Mouse (Mus musculus): Measurements from ENCODE around the gene Txlna. TPM values are rescaled to one million over a fixed set of nuclear protein-coding genes. Genes with fewer than 3 reads are reported as not detected.

Gene Txlna
- total RNA-seq, 1 experiment from 2014 or later: 41.5 TPM

DNA sequence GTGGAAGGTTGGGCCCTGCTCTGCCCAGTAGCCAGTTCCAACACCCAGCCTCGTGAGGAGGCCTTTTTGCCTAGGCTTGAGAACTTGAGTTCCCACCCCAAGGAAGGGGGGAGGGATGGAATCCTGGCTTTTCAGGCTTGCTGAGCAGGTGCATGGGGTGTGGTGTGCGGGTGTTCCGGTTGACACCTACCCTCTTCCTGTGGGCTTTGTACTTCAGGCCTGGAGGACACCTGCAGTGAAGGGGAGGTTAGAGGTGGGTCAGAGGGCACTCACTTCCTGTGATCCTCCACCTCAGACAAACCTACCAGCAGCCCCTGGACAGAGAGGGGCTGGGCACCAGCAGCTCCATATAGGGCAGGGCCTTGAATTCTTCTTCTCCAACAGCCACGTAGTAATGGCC, 30.8 kb downstream of the Txlna start:
- no peak for ATAC-seq (ENCODE audit: extremely low read depth, insufficient number of reproducible peaks, low FRiP score, poor library complexity, severe bottlenecking)

DNA sequence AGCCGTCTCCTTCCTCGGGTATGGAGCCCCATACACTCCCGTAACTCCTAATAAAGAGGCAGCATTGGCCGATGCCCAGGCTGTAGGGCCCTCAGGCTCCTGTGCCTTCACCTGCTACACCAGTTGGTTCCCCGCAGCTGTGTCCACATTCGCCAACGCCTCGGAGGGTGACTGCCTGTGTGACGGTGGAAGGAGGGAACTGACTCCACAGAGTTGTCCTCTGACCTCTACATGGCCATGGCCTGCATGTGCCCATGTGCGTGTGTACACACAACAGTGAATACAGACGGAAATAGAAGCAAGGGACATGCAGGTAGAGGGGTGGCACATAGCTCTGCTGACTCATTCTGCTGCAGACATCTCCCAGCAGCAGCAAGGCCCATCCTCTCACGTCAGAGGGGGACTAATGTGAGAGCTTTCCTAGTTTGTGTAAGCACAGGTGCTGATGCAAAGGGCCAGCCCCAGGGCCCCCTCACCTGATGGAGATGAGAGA, 31.7 kb downstream of the Txlna start:
- ATAC-seq (ENCODE audit: extremely low read depth, insufficient number of reproducible peaks, low FRiP score, poor library complexity, severe bottlenecking): no peak

DNA sequence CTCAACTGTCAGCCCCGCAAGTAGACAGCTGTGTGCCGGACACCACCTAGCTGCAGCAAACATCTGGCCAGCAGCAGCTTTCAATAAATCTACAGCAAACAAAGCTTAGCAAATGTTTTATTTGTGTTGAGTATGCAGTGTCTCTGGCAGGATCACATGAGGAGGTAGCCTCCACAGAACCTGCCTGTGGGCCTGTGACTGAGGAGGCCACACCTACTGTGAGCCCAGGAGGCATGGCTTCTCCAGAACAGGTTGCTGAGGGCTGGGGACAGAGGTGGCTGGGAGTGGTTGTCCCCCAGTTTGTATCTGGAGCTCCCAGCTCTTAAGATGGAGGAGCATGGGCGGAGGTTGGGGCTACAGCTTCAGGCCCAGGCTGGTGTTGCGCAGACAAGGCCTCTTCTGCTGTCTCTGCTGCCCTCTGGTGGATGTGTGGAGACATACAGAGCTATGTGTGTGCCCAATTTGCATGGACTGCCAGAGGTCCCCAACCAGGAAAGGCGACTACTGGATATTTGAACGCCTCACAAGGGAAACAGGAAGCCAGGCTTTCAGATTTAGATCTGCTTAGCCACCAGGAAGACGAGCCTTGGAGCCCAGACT, 32.3 kb downstream of the Txlna start:
- peak; percentile 96 for ATAC-seq (ENCODE audit: extremely low read depth, insufficient number of reproducible peaks, low FRiP score, poor library complexity, severe bottlenecking)

DNA sequence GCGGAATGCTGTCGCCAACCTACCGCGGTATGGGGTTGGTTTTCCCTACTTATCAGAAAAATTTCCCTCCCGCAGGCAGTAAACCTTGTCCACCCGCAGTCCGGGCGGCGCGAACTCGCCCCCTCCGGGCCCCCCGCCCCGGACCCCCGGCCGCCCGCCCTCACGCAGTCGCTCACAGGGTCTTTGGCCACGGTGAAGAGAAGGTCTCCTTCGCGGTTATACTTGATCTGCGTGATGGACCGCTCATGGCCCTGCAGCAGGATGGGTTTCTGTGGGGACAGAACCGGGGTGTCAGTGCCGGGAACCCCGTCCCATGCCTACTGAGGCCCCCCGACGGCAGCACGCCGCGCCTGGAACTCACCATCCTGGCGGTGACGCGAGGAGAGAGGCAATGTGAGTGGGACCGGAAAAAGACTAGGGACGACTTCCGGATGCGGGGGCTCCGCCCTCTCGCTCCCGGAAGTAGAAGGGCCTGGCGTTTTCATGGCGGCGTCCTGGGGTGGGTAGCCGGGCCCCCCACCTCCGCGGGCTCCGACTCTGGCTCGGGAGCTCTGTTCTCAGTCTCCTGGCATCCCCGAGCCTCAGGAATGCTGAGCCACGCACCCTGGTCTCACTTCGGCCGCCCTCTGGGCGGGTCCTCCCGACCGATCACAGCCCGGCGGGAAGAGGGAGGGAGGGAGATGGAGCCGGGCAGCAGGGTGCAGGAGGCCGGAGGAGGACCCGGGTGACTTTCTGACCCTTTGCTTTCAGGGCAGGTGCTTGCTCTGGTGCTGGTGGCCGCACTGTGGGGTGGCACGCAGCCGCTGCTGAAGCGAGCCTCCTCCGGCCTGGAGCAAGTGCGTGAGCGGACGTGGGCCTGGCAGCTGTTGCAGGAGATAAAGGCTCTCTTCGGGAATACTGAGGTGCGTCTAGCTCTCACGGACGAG, 40.4 kb downstream of the Txlna start, which contains the start of the genes Eif3i and Tmem234:
Gene Eif3i, minus strand, starts transcription at position 416 of the 926 bp plus-strand sequence.
Gene Tmem234, plus strand, starts transcription at position 436 of the 926 bp plus-strand sequence.
- peak; percentile 87 for ATAC-seq (ENCODE audit: extremely low read depth, insufficient number of reproducible peaks, low FRiP score, poor library complexity, severe bottlenecking)

DNA sequence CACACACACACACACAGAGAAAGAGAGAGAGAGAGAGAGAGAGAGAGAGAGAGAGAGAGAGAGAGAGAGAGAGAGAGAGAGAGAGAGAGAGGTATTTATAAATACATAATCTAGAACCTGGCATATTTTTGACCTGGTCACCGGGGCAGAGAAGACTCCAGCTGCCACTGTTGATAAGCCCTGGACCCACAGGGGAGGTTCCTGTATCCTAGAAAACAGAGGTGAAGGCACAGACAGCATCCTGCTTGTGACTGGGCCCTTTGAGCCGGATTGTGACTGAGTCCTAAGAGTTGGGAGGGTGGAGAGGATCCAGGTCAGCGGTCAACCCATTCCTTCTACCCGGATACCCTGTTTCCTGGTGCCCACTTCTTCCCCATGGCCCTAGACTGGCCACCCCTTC, 52.0 kb downstream of the Txlna start:
- no peak for ATAC-seq (ENCODE audit: extremely low read depth, insufficient number of reproducible peaks, low FRiP score, poor library complexity, severe bottlenecking)

DNA sequence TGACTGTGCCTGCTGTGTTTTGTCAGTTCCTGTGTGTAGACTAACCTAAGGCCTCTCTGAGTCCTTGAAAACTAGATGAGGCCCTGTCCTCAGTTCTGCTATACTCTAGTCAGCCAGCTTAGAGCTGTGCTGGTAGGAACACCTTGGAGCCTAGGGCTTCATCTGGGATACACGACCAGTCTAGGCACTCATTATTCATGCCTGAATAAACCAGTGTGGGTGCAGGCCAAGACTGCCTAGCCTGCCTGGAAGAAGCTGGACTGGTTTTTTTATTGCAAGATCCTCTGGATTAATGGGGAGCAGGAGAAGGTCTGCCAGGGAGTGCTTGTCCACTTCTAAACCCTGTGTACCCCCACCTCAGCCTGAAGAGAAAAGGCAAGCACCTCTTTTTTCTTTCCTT, 53.9 kb downstream of the Txlna start:
- no peak for ATAC-seq (ENCODE audit: extremely low read depth, insufficient number of reproducible peaks, low FRiP score, poor library complexity, severe bottlenecking)

DNA sequence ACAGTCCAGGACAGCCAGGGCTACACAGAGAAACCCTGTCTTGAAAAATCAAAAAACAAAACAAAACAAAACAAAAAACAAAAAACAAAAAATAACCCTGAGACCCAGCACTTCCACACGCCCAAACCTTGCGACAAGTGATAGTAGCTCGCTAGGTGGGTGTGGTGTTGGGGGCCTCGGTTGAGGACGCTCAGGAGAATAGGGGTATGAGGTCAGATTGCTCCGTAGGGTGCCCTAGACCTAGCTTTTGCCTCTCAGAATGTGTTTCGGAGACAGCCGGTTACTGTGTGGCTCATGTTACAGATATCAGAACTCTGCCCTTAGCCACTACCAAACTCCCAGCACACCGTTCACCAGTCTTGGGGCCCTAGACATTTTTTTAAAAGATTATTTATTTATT, 55.1 kb downstream of the Txlna start:
- ATAC-seq (ENCODE audit: extremely low read depth, insufficient number of reproducible peaks, low FRiP score, poor library complexity, severe bottlenecking): no peak

DNA sequence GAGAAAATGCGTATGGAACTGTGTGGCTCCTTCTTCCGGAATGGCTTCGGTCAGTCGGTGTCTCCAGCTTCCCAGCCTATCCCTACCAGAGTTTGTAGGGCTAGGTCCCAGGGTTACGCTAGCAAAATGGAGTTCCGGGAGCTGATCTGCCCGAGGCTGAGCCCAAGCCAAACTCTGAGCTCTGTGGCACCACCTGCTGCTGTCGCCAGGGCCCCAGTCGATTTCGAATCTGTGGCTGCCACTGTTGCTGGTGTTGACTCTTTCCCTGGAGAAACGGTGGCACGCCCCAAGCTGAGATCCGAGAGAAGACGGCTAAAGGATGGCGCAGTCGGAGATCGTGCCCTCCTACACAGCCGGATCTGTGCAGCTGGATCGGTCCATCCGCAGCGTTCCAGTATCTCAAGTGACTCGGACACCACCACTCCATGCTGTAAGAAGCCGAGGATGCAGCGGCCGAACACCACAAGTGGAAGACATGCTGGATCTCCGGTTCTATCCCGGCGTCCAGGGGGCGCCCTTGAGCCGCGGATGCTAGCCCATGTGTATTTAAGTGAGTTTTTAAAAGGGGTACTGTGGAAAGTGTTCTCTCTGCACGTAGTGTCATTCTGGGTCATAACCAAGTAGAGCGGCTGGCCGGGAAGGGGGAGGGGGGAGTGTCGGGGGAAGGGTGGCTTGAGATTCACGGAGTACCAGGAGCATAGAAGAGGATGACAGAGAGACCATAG, 55.8 kb downstream of the Txlna start:
- peak; percentile 78 for ATAC-seq (ENCODE audit: extremely low read depth, insufficient number of reproducible peaks, low FRiP score, poor library complexity, severe bottlenecking)

DNA sequence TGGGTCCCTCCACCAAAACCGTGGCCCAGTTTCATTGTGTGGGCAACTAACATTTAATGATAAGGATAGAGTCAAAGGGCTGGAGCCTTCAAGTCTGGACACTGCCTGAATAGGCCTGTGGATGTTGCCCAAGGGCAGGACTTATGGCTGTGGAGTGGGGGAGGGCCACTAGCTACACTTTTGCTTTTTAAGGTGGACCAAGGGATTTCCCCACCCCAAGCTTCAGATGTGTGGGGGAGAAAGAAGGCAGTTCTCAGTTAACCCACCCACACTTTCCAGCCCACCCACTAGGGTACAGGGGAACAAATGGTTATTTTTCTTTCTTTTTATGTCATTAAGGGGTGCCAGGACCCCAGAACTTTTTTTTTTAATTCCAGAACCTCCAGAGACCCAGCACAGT, 56.5 kb downstream of the Txlna start:
- ATAC-seq (ENCODE audit: extremely low read depth, insufficient number of reproducible peaks, low FRiP score, poor library complexity, severe bottlenecking): no peak

DNA sequence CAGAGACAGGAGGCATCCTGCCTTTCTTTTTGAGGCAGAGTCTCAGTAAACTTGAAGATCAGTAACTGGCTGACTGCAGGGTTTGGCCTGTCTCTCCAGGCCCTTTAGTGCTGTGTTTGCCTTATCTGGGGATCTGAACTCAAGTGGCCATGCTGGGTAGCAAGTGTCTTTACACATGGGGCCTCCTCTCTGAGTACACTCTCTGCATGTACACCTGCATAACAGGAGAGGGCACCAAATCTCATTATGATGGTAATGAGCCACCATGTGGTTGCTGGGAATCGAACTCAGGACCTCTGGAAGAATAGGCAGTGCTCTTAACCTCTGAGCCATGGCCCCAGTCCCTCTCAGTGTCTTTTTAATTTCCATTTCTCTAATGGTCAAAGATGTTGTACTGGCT, 58.6 kb downstream of the Txlna start:
- ATAC-seq (ENCODE audit: extremely low read depth, insufficient number of reproducible peaks, low FRiP score, poor library complexity, severe bottlenecking): no peak

DNA sequence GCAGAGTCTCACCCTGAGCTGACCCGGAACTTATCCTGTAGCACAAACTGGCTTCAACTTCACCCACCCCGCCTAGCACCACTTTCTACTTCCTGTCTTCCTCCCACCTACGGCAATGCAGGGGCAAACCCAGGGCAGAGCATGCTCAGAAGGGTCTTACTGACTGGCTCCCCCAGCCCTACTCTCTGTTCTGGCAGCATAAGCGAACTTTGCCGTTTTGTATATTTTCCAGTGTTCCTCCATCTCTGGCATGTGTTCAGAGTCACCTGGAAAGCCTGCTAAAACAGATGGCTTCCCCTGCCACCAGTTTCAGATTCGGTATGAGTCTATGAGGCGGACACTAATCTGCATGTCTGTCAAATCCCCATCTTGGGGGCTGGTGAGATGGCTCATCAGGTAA, 60.5 kb downstream of the Txlna start:
- ATAC-seq (ENCODE audit: extremely low read depth, insufficient number of reproducible peaks, low FRiP score, poor library complexity, severe bottlenecking): 0 out of 2 replicates have a peak, but pooled peaks have one; percentile 14

DNA sequence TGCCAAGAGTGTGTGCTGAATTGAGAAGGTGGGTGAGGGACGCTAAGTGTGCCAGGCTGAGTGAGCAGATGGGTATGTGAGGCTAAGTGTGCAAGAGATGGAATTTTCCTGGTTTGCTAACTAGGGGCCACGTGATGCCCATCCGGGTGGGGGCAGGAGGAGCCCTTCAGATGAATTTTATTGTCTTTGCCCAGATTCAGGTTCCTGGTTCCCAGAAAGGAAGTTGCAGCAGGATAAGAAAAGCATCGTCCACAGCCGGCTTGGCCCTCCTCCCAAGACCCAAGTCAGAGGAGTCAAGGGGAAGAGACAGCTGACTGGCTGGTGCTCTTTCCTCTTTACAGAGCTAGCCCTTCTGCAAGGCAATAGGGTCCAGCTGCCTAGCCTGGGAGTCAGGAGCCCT, 62.4 kb downstream of the Txlna start, which contains the start of gene Fam167b:
Gene Fam167b, minus strand, starts transcription at position 84 of the 400 bp plus-strand sequence.
- ATAC-seq (ENCODE audit: extremely low read depth, insufficient number of reproducible peaks, low FRiP score, poor library complexity, severe bottlenecking): no peak

DNA sequence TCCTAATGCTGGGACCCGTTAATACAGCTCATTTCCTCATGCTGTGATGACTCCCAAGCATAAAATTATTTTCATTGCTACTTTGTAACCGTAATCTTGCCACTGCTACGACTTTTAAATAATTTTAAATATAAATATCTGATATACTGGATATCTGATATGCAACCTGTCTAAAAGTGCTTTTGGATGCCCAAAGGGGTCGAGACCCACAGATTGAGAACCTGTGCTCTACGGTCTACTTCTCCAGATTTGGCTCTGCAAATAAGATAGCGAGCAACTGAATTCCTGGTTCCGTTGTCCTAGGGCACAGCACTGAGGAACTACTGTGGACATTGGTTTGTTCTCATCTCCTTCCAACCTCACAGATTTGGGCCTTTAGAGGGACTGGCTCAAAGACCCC, 63.2 kb downstream of the Txlna start:
- ATAC-seq (ENCODE audit: extremely low read depth, insufficient number of reproducible peaks, low FRiP score, poor library complexity, severe bottlenecking): no peak

DNA sequence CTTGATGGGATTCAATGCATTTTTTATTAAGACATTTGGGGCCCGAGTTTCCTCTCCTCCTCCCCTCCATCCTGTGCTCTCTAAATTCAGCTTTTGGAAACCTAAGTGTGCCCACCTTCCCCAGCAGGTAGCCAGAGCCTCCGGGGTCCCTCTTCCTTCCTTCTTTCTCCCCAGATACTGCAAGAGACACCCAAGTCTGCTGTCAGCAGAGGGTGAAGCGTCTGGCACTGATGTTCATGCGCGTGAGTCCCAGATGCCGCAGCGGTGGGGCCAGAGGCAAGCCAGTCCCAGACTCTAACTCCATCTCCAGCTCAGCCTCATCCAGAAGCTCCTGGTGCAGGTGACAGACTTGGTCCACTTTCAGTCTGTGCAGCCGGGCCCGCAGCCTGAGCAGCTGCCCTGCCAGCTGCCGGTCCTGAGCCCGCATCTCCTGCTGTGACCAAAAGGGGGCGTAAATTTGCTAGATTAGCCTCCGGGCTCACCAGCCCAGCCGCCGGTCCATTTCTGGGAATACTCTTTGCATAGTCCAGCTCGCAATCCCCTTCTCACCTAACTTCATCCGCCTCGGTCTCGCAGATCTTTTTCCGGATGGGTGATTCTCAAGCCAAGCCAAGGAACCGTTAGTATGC, 63.9 kb downstream of the Txlna start:
- ATAC-seq (ENCODE audit: extremely low read depth, insufficient number of reproducible peaks, low FRiP score, poor library complexity, severe bottlenecking): peak; percentile 23; the same call in 1 of the 2 replicates

Other genes starting within 250 kb of the Txlna start
- not detected in 2 replicates for gene Zbtb8b, start 200.2 kb downstream of the Txlna start, total RNA-seq (2017)
- 94.7 and 122 TPM in 2 replicates for gene Bsdc1, start 179.5 kb downstream of the Txlna start, total RNA-seq (2017)
- gene Tssk3, start 150.0 kb downstream of the Txlna start, total RNA-seq (2017): not detected in 2 replicates
- gene Fam229a, start 149.9 kb downstream of the Txlna start, total RNA-seq (2017): not detected in 2 replicates
- gene Marcksl1, start 127.5 kb downstream of the Txlna start, total RNA-seq (2017): 97.5 and 100 TPM in 2 replicates
- 81.6 and 87.7 TPM in 2 replicates for gene Hdac1, start 98.4 kb downstream of the Txlna start, total RNA-seq (2017)
- gene Lck, start 67.4 kb downstream of the Txlna start, total RNA-seq (2017): 54.2 and 70.1 TPM in 2 replicates
- 0.98 TPM in 1 of 2 replicates, not detected in the other for gene Fam167b, start 62.5 kb downstream of the Txlna start, total RNA-seq (2017)
- gene Eif3i, start 40.4 kb downstream of the Txlna start, total RNA-seq (2017): 72.7 and 74.6 TPM in 2 replicates
- gene Tmem234, start 40.4 kb downstream of the Txlna start, total RNA-seq (2017): 164 TPM in 2 replicates
- gene Dcdc2b, start 26.8 kb downstream of the Txlna start, total RNA-seq (2017): 0.49 and 3.8 TPM in 2 replicates
- gene Iqcc, start 22.0 kb downstream of the Txlna start, total RNA-seq (2017): 25.7 and 27.5 TPM in 2 replicates
- gene Ccdc28b, start 17.1 kb downstream of the Txlna start, total RNA-seq (2017): 42.6 and 53.2 TPM in 2 replicates
- gene Kpna6, start 31.7 kb upstream of the Txlna start, total RNA-seq (2017): 23.9 and 27.9 TPM in 2 replicates
- gene Tmem39b, start 55.8 kb upstream of the Txlna start, total RNA-seq (2017): 4.4 and 5.0 TPM in 2 replicates
- 102 and 104 TPM in 2 replicates for gene Khdrbs1, start 101.2 kb upstream of the Txlna start, total RNA-seq (2017)
- 328 and 348 TPM in 2 replicates for gene Ptp4a2, start 170.2 kb upstream of the Txlna start, total RNA-seq (2017)

Data from neutrophil, adult 5-6 weeks (primary cell).